Mouse (Mus musculus): ENCODE results near the gene Itpka. TPM values are rescaled to one million over a fixed set of nuclear protein-coding genes. Genes with fewer than 3 reads are reported as not detected.
A peak's percentile ranks its signal among the peaks of the same experiment; 100 is the strongest.
"Not testable (repeated sequence)": the region's sequence is repeated elsewhere in the genome, so short reads cannot be mapped to it uniquely, and the experiment has no call there.

Gene Itpka
- 0.79 and 0.89 TPM in 2 replicates for polyA plus RNA-seq (2016; fragmentation: Nextera tagmentation; extraction: Ambion mirVana)

GRCm38 (mm10) chr2:119741581-119742411, at the start of gene Itpka:
TSS of gene Itpka (plus strand) at chr2:119742337.
- peaks cover 100% of the 10 kb centered on the region for H3K27me3 ChIP-seq (replicated peaks; ENCODE audit: low read depth, poor library complexity, severe bottlenecking)
- H3K4me1 ChIP-seq, result peaks cover 51% of the 10 kb centered on the region
- WGBS, result under 1% methylated on average over 53 of the region's 53 CpGs
- no peaks in the 10 kb centered on the region for H3K36me3 ChIP-seq (replicated peaks)
- peak within 1 kb of the TSS; percentile 90 for H3K27ac ChIP-seq (replicated peaks)
- peak; percentile 88 for DNase-seq (ENCODE audit: low spot score)
- H3K9me3 ChIP-seq, result no peaks in the 10 kb centered on the region
- peak within 1 kb of the TSS; percentile 72 for H3K4me3 ChIP-seq

GRCm38 (mm10) chr2:119694826-119695225, 47.3 kb upstream of the Itpka start:
- H3K36me3 ChIP-seq (replicated peaks), result peaks cover 66% of the 10 kb centered on the region

GRCm38 (mm10) chr2:119696111-119696510, 46.0 kb upstream of the Itpka start:
- H3K9me3 ChIP-seq, result no peaks in the 10 kb centered on the region
- no peak overlapping the region for H3K4me3 ChIP-seq
- no peaks in the 10 kb centered on the region for H3K27me3 ChIP-seq (replicated peaks; ENCODE audit: low read depth, poor library complexity, severe bottlenecking)
- no peak for DNase-seq (ENCODE audit: low spot score)
- WGBS, result 86% methylated on average over 1 of the region's 1 CpGs
- H3K27ac ChIP-seq (replicated peaks), result no peak overlapping the region
- H3K4me1 ChIP-seq, result no peaks in the 10 kb centered on the region
- H3K36me3 ChIP-seq (replicated peaks), result peaks cover 73% of the 10 kb centered on the region

More at GRCm38 (mm10) chr2:119694826-119695225, 47.3 kb upstream of the Itpka start:
- DNase-seq (ENCODE audit: low spot score), result no peak
- Histone ChIP-seq H3K4me1 (no peaks in the 10 kb centered on the region), H3K4me3 (no peak overlapping the region), H3K9me3 (no peaks in the 10 kb centered on the region), H3K27ac (replicated peaks) (no peak overlapping the region), H3K27me3 (replicated peaks; ENCODE audit: low read depth, poor library complexity, severe bottlenecking) (no peaks in the 10 kb centered on the region)
- WGBS, result 77% methylated on average over 2 of the region's 2 CpGs

- Histone ChIP-seq H3K4me3 (no peak overlapping the region), H3K4me1 (no peaks in the 10 kb centered on the region), H3K36me3 (replicated peaks) (peaks cover 79% of the 10 kb centered on the region), H3K27ac (replicated peaks) (no peak overlapping the region), H3K9me3 (no peaks in the 10 kb centered on the region), H3K27me3 (replicated peaks; ENCODE audit: low read depth, poor library complexity, severe bottlenecking) (no peaks in the 10 kb centered on the region)
- DNase-seq (ENCODE audit: low spot score), result no peak
- 88% methylated on average over 2 of the region's 2 CpGs for WGBS
These were observed 43.7 kb upstream of the Itpka start for GRCm38 (mm10) chr2:119698472-119698871.

- peaks cover 79% of the 10 kb centered on the region for H3K36me3 ChIP-seq (replicated peaks)
- H3K27me3 ChIP-seq (replicated peaks; ENCODE audit: low read depth, poor library complexity, severe bottlenecking), result no peaks in the 10 kb centered on the region
- H3K27ac ChIP-seq (replicated peaks), result no peak overlapping the region
- DNase-seq (ENCODE audit: low spot score), result no peak
- H3K4me3 ChIP-seq, result no peak overlapping the region
- H3K9me3 ChIP-seq, result no peaks in the 10 kb centered on the region
- no peaks in the 10 kb centered on the region for H3K4me1 ChIP-seq
- WGBS, result 93% methylated on average over 3 of the region's 3 CpGs
These were observed 42.2 kb upstream of the Itpka start for GRCm38 (mm10) chr2:119699962-119700361.

GRCm38 (mm10) chr2:119703171-119703570, 39.0 kb upstream of the Itpka start:
- no peak overlapping the region for H3K4me3 ChIP-seq
- no peaks in the 10 kb centered on the region for H3K9me3 ChIP-seq
- no peak overlapping the region for H3K27ac ChIP-seq (replicated peaks)
- H3K36me3 ChIP-seq (replicated peaks), result peaks cover 87% of the 10 kb centered on the region
- H3K27me3 ChIP-seq (replicated peaks; ENCODE audit: low read depth, poor library complexity, severe bottlenecking), result no peaks in the 10 kb centered on the region
- no peaks in the 10 kb centered on the region for H3K4me1 ChIP-seq
- 90% methylated on average over 2 of the region's 2 CpGs for WGBS
- DNase-seq (ENCODE audit: low spot score), result no peak

GRCm38 (mm10) chr2:119707676-119708075, 34.5 kb upstream of the Itpka start:
- Histone ChIP-seq H3K9me3 (no peaks in the 10 kb centered on the region), H3K27me3 (replicated peaks; ENCODE audit: low read depth, poor library complexity, severe bottlenecking) (no peaks in the 10 kb centered on the region), H3K27ac (replicated peaks) (no peak overlapping the region), H3K4me1 (no peaks in the 10 kb centered on the region), H3K36me3 (replicated peaks) (peaks cover 96% of the 10 kb centered on the region), H3K4me3 (no peak overlapping the region)
- no peak for DNase-seq (ENCODE audit: low spot score)
- WGBS, result 91% methylated on average over 3 of the region's 3 CpGs

GRCm38 (mm10) chr2:119710011-119710410, 32.1 kb upstream of the Itpka start:
- H3K9me3 ChIP-seq, result no peaks in the 10 kb centered on the region
- no peaks in the 10 kb centered on the region for H3K4me1 ChIP-seq
- H3K27me3 ChIP-seq (replicated peaks; ENCODE audit: low read depth, poor library complexity, severe bottlenecking), result no peaks in the 10 kb centered on the region
- no peak overlapping the region for H3K27ac ChIP-seq (replicated peaks)
- no peak overlapping the region for H3K4me3 ChIP-seq
- no peak for DNase-seq (ENCODE audit: low spot score)
- WGBS, result 90% methylated on average over 3 of the region's 3 CpGs
- peaks cover 95% of the 10 kb centered on the region for H3K36me3 ChIP-seq (replicated peaks)

GRCm38 (mm10) chr2:119715868-119716267, 26.3 kb upstream of the Itpka start:
- H3K4me3 ChIP-seq; H3K27ac ChIP-seq (replicated peaks); DNase-seq (ENCODE audit: low spot score); H3K27me3 ChIP-seq (replicated peaks; ENCODE audit: low read depth, poor library complexity, severe bottlenecking); H3K4me1 ChIP-seq; H3K9me3 ChIP-seq: not testable (repeated sequence)
- peaks cover 99% of the 10 kb centered on the region for H3K36me3 ChIP-seq (replicated peaks)
- 85% methylated on average over 2 of the region's 2 CpGs for WGBS

GRCm38 (mm10) chr2:119721070-119721469, 21.1 kb upstream of the Itpka start:
- DNase-seq (ENCODE audit: low spot score), result no peak
- Histone ChIP-seq H3K36me3 (replicated peaks) (peaks cover 100% of the 10 kb centered on the region), H3K4me3 (no peak overlapping the region), H3K9me3 (no peaks in the 10 kb centered on the region), H3K4me1 (no peaks in the 10 kb centered on the region), H3K27me3 (replicated peaks; ENCODE audit: low read depth, poor library complexity, severe bottlenecking) (no peaks in the 10 kb centered on the region), H3K27ac (replicated peaks) (no peak overlapping the region)
- WGBS, result 96% methylated on average over 8 of the region's 8 CpGs

GRCm38 (mm10) chr2:119727762-119728416, 14.2 kb upstream of the Itpka start:
- H3K9me3 ChIP-seq, result no peaks in the 10 kb centered on the region
- H3K27me3 ChIP-seq (replicated peaks; ENCODE audit: low read depth, poor library complexity, severe bottlenecking), result no peaks in the 10 kb centered on the region
- WGBS, result 91% methylated on average over 3 of the region's 3 CpGs
- no peaks in the 10 kb centered on the region for H3K4me1 ChIP-seq
- H3K27ac ChIP-seq (replicated peaks), result no peak overlapping the region
- peaks cover 100% of the 10 kb centered on the region for H3K36me3 ChIP-seq (replicated peaks)
- no peak overlapping the region for H3K4me3 ChIP-seq
- DNase-seq (ENCODE audit: low spot score), result no peak

GRCm38 (mm10) chr2:119730735-119731134, 11.4 kb upstream of the Itpka start:
- Histone ChIP-seq H3K36me3 (replicated peaks) (peaks cover 100% of the 10 kb centered on the region), H3K4me1 (no peaks in the 10 kb centered on the region), H3K4me3 (no peak overlapping the region), H3K27me3 (replicated peaks; ENCODE audit: low read depth, poor library complexity, severe bottlenecking) (peaks cover 2% of the 10 kb centered on the region), H3K9me3 (no peaks in the 10 kb centered on the region), H3K27ac (replicated peaks) (no peak overlapping the region)
- WGBS, result 92% methylated on average over 4 of the region's 4 CpGs
- DNase-seq (ENCODE audit: low spot score), result no peak

GRCm38 (mm10) chr2:119737124-119737523, 5.0 kb upstream of the Itpka start:
- H3K4me1 ChIP-seq, result peaks cover 23% of the 10 kb centered on the region
- no peaks in the 10 kb centered on the region for H3K9me3 ChIP-seq
- H3K27ac ChIP-seq (replicated peaks), result no peak overlapping the region
- H3K27me3 ChIP-seq (replicated peaks; ENCODE audit: low read depth, poor library complexity, severe bottlenecking), result peaks cover 66% of the 10 kb centered on the region
- WGBS, result 22% methylated on average over 12 of the region's 12 CpGs
- peaks cover 42% of the 10 kb centered on the region for H3K36me3 ChIP-seq (replicated peaks)
- H3K4me3 ChIP-seq, result no peak overlapping the region; the same call in 1 of the 2 replicates
- no peak for DNase-seq (ENCODE audit: low spot score)
